Mouse (Mus musculus) kidney, adult 2 months (tissue): Measurements from ENCODE around the gene Cc2d2b.

Experiments used
- CTCF ChIP-seq: fragments of 200-500 bp; conservative IDR thresholded peaks from 2 replicates; pipeline ENCODE4 v1.5.1; 2011; ENCODE audit warnings: low read depth, mild to moderate bottlenecking, control low read depth, low read length, moderate library complexity, mixed read lengths; ENCODE audit not compliant: insufficient read depth, insufficient read length
- POLR2A ChIP-seq: fragments of 200-500 bp; IDR thresholded peaks from one replicate; pipeline ENCODE4 v1.6.1; 2011; ENCODE audit warnings: low read depth, low read length, control low read depth

GRCm38 (mm10) chr19:40811840-40812239 lies 63.3 kb downstream of the Cc2d2b start:
- no peak for TF ChIP-seq CTCF
- no peak for TF ChIP-seq POLR2A
